Mouse (Mus musculus): ENCODE results near the gene Cym.

DNA sequence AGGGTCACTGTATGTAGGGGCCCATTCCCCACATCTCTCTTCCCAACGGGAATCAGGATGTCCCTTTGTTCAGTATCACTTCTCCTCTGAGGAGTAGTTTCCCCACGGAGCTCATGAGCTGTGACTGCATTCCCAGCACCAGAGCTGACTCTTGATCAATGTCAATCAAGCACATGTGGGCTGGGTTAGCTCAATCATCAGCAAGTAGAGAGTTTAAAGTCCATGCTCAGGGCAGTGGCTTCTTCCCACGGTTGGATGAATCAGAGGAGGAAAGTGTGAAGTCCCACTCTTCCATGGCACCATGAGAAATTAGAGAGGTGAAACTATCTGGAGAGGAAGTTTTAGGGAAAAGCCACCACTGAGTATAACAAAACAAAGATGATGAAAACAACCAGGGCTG is 27.5 kb upstream of the Cym start:
- TF ChIP-seq MAFK (IDR thresholded peaks at IDR 0.05; ENCODE audit: insufficient read depth, low read depth, low read length) (no peak), HCFC1 (IDR thresholded peaks at IDR 0.05; ENCODE audit: borderline replicate concordance, insufficient read depth, low read length) (no peak), CHD2 (IDR thresholded peaks at IDR 0.05; ENCODE audit: low read depth, low read length) (no peak), ZNF384 (IDR thresholded peaks at IDR 0.05; ENCODE audit: low read depth, low read length) (no peak)
